Mouse (Mus musculus) WW6 (cell line): ENCODE results near the gene Tecpr2.

Experiments used
- DNase-seq: peaks from one replicate; pipeline ENCODE4 v3.0.0-alpha.2; 2013; ENCODE audit warnings: low read depth, low spot score

Gene Tecpr2

GRCm38 (mm10) chr12:110864008-110864407, 25.1 kb upstream of the Tecpr2 start:
- DNase-seq: no peak

- DNase-seq: no peak
Measured at GRCm38 (mm10) chr12:110865571-110865970, 23.5 kb upstream of the Tecpr2 start.

- no peak for DNase-seq
Measured at GRCm38 (mm10) chr12:110865989-110866388, 23.1 kb upstream of the Tecpr2 start.

GRCm38 (mm10) chr12:110870107-110870506, 19.0 kb upstream of the Tecpr2 start:
- no peak for DNase-seq

- DNase-seq: no peak
Measured at GRCm38 (mm10) chr12:110871247-110871646, 17.8 kb upstream of the Tecpr2 start.

GRCm38 (mm10) chr12:110875351-110875750, 13.7 kb upstream of the Tecpr2 start:
- DNase-seq: no peak

- DNase-seq: peak; percentile 73
Measured at GRCm38 (mm10) chr12:110882291-110882690, 6.8 kb upstream of the Tecpr2 start.

- no peak for DNase-seq
Measured at GRCm38 (mm10) chr12:110885251-110885650, 3.8 kb upstream of the Tecpr2 start.

GRCm38 (mm10) chr12:110888106-110888505, 958 bp upstream of the Tecpr2 start:
- no peak for DNase-seq

GRCm38 (mm10) chr12:110888606-110889005, 458 bp upstream of the Tecpr2 start:
- no peak for DNase-seq

- no peak for DNase-seq
Measured at GRCm38 (mm10) chr12:110891887-110892286, 2.8 kb downstream of the Tecpr2 start.

- DNase-seq: no peak
Measured at GRCm38 (mm10) chr12:110902106-110902505, 13.0 kb downstream of the Tecpr2 start.

- no peak for DNase-seq
Measured at GRCm38 (mm10) chr12:110903536-110903935, 14.5 kb downstream of the Tecpr2 start.

GRCm38 (mm10) chr12:110907845-110908244, 18.8 kb downstream of the Tecpr2 start:
- no peak for DNase-seq

GRCm38 (mm10) chr12:110909962-110910361, 20.9 kb downstream of the Tecpr2 start:
- DNase-seq: no peak

GRCm38 (mm10) chr12:110915761-110916160, 26.7 kb downstream of the Tecpr2 start:
- DNase-seq: no peak

GRCm38 (mm10) chr12:110920254-110920653, 31.2 kb downstream of the Tecpr2 start:
- DNase-seq: no peak

GRCm38 (mm10) chr12:110921572-110921971, 32.5 kb downstream of the Tecpr2 start:
- no peak for DNase-seq

GRCm38 (mm10) chr12:110932820-110933219, 43.8 kb downstream of the Tecpr2 start:
- DNase-seq: no peak

GRCm38 (mm10) chr12:110935983-110936620, 47.0 kb downstream of the Tecpr2 start:
- peak; percentile 39 for DNase-seq

- DNase-seq: no peak
Measured at GRCm38 (mm10) chr12:110937496-110937895, 48.4 kb downstream of the Tecpr2 start.

GRCm38 (mm10) chr12:110939385-110939784, 50.3 kb downstream of the Tecpr2 start:
- DNase-seq: no peak

GRCm38 (mm10) chr12:110940869-110941268, 51.8 kb downstream of the Tecpr2 start:
- no peak for DNase-seq

- no peak for DNase-seq
Measured at GRCm38 (mm10) chr12:110946216-110946615, 57.2 kb downstream of the Tecpr2 start.
